Mouse (Mus musculus) left cerebral cortex, adult 2 months (tissue): Measurements from ENCODE around the gene Oprm1. TPM values are rescaled to one million over a fixed set of nuclear protein-coding genes. Genes with fewer than 3 reads are reported as not detected.
A peak's percentile ranks its signal among the peaks of the same experiment; 100 is the strongest.
"Not testable (repeated sequence)": the region's sequence is repeated elsewhere in the genome, so short reads cannot be mapped to it uniquely, and the experiment has no call there.

ENCODE experiments used
- DNase-seq, 2 experiments: peaks; one replicate each; pipeline ENCODE4 v3.0.0; 2021 to 2022; ENCODE audit warnings: low spot score in 2 of 2, mixed read lengths in 1 of 2; ENCODE audit errors: extremely low spot score in 1 of 2
- H3K27ac ChIP-seq: fragments of 200-600 bp; 2 replicates; pipeline ENCODE4 v1.8.1; 2022
- H3K4me3 ChIP-seq: fragments of 200-600 bp; 2 replicates; pipeline ENCODE4 v1.8.1; 2022
- CTCF ChIP-seq: fragments of 200-600 bp; IDR thresholded peaks from 2 replicates; pipeline ENCODE4 v1.8.1; 2022; ENCODE audit warnings: antibody characterized with exemption, mild to moderate bottlenecking, moderate library complexity
- intact Hi-C: fragments of 180-260 bp; cut with DNase I; formaldehyde crosslinking; loops from one replicate; pipeline ENCODE4 v1.15.1; 2025
- total RNA-seq, 2 experiments: library from RNA; stranded (reverse); gene quantifications; 2 replicates each; pipeline ENCODE4 v1.2.3; 2021

Gene Oprm1
- total RNA-seq, 2 experiments from 2014 or later, result 7.6 to 9.3 TPM

DNA sequence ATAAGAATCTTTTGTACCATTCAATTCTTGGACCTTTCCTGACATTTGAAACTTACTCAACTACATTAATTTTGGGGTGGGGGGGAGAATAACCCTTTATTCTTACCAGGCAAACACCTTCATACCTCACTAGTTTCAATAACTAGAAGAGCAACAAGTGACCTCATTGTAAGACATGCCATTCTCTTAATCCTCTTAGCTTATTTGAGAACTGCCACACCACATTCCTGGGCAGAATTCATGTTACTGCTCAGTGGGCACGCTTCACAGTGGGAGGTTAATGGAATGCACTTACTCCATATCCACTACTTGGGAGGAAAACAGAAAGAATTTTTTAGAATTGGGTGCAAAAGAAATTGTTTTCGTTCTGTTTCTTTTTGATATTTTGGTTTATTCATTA is 90.5 kb downstream of the Oprm1 start:
- H3K27ac ChIP-seq, result no peak overlapping the region
- intact Hi-C loops, result no loop called here
- no peak overlapping the region for H3K4me3 ChIP-seq

DNA sequence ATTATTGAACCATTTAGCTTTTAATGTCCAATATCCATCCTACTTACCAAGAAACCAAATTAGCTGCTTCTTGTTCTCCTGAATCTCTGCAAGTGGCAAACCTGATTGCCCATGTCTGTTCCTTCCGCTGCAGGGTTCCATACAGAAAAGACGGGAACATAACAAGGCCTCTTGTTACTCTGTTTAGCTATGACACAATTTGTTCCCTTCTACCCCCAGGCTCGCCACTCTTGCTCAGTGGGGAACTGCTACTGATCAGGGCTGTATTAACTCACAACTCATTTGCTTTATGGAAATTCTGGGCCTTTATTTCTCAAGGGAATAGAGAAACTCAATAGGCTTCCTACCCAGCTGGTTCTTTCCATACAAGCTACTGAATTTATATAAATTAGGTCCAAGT is 97.5 kb downstream of the Oprm1 start:
- no peak for DNase-seq
- no peak overlapping the region for H3K4me3 ChIP-seq
- H3K27ac ChIP-seq, result no peak overlapping the region
- intact Hi-C loops, result no loop called here
- TF ChIP-seq CTCF, result no peak

More for the DNA sequence above, 90.5 kb downstream of the Oprm1 start:
- DNase-seq, result no peak
- TF ChIP-seq CTCF, result no peak

DNA sequence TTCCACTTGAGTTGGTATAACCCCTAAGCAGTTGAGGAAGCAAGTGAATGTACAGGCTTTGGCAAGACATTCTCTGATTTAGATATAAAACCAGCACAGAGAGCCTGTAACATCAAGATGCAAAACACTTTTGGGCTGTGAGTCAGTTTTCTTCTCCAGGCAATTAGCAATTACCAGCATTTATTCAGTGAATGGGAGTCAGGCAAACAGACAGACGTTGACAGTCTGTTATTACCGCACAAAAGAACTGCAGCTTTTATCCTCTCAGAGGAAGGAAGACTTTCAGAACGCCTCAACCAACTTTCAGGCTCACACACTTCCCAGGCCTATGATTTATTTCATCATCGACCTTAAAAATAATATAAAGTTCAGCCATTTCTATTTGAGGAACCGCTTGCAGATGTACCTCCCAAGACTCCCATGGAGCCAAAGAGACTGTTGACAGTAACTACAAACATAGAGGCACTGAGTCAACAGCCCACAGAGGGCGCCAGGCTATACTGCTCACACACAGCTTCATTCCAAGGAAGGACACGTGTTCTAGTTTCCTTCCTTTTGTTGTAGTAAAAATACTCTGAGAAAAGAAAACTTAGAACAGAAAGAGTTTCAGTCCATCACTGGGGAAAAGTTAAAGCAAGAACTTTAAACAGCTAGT is 113.2 kb downstream of the Oprm1 start:
- Histone ChIP-seq H3K27ac (no peak overlapping the region), H3K4me3 (no peak overlapping the region)
- no peak for DNase-seq
- TF ChIP-seq CTCF, result no peak; the same call in 1 of the 2 replicates
- intact Hi-C loops, result loop anchor here (10.0 kb wide), 2 partner anchors 837 to 1027 kb away; no protein-coding TSS in a partner anchor

DNA sequence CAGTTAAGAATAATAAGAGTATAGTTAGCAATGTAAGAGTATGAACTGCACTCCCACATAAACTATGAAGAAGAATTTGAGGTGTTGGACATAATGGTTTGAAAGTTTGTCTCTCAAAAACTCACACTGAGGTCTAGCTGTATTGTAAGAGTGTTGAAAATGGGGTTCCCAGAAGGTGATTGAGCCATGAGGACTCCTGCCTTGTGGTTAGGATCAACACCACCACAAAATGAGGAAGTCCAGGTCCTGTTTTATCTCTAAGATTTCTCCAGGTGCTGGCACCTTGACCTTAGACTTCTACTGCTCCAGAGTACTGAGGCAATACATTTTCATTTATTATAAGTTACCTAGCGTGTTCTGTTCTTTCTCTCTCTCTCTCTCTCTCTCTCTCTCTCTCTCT is 115.6 kb downstream of the Oprm1 start:
- no peak overlapping the region for H3K27ac ChIP-seq
- intact Hi-C loops, result loop anchor here (10.0 kb wide), 2 partner anchors 839 to 1029 kb away; no protein-coding TSS in a partner anchor
- DNase-seq, result no peak
- no peak for TF ChIP-seq CTCF
- H3K4me3 ChIP-seq, result no peak overlapping the region

DNA sequence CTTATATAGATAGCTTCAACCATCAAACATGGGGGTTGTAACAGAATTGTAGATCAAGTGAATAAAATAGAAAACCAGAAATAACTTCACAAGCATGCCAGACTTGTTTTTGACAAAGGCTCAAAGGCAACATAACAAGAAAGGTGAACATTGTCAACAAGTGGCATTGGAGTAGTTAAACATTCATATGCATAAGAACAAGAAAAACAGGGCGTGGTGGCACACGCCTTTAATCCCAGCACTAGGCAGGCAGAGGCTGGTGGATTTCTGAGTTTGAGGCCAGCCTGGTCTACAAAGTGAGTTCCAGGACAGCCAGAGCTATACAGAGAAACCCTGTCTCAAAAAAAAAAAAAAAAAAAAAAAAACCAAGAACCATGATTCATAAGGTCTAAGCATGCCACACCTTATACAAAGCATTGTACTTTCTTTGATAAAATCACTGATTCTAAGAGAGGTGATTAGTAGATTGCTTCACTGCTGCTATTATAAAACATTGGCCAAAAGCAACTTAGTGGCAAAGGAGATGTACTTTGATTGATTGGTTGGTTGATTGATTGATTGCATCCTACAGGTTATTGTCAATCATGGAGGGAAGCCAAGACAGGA is 120.1 kb downstream of the Oprm1 start:
- no peak overlapping the region for H3K27ac ChIP-seq
- TF ChIP-seq CTCF, result no peak
- H3K4me3 ChIP-seq, result no peak overlapping the region
- intact Hi-C loops, result loop anchor here (10.0 kb wide), 2 partner anchors 844 to 1034 kb away; no protein-coding TSS in a partner anchor
- no peak for DNase-seq

DNA sequence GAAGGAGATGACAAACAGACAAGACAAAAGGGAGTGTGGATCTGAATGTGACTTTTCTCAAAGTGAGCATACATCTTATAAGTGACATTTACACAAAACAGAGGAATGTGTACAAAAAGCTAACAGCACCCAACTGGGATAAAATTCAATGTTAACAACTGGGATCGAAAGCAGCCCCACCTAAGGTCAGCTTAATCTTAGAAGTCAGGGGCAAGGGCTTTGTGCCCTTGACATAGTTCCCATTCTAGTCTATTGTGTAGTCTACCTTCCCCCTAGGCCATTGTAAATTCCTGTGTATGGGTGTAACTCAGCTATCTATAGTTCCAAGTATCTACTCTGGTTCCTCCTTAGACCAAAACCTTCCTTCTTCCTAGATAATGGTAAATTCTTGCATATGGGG is 123.7 kb downstream of the Oprm1 start:
- H3K4me3 ChIP-seq, H3K27ac ChIP-seq, DNase-seq, intact Hi-C loops: not testable (repeated sequence)

DNA sequence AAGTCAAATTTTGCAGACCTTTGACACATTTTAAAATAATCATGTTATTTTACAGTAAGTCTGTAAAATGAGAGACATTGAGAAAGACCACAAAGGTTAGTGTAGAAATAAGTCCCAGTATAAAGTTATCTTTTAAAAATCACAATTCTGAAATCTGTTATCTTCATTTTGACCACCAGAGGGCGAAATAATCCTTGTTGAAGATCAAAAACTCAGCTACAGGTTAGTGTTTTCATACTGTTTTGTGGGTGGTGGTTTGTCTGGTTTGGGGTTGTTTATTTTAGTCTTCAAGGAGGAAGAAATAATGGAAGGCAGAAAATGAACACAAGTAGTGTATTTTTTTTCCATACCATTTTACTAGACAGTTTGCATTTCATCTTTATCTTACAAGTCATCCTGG is 127.2 kb downstream of the Oprm1 start:
- no peak for DNase-seq
- Histone ChIP-seq H3K27ac (no peak overlapping the region), H3K4me3 (no peak overlapping the region)
- intact Hi-C loops, result loop anchor here (1.0 to 2.0 kb wide), 3 partner anchors 123 to 239 kb away; no protein-coding TSS in a partner anchor
- TF ChIP-seq CTCF, result peak; percentile 79

DNA sequence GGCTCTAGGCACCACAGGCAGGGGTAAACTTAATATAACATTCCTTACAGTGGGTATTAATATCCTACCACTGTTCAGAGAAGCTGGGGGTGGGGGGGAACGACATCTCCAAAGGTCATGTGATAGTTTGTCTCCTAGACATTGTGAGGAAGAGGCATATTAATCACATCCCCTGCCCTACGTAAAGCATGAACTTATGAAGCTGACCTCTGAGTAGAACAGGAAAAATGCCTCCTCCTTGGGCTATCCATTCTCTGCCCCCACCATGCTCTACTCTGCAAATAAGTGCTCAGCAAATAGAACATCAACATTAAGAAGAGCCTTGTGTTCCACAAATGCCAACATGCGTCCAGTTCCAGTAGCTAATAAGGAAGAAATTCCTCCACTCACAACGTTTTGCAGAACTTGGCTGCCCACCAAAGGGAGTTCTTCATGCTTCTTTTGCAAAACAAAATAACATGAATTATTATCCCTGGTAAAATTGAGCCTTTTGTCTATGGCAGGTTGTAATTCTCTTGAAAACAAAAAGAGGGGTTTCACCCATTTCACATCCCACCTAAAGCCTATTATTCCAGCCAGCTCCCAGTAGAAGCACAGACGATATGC is 131.4 kb downstream of the Oprm1 start:
- no peak overlapping the region for H3K27ac ChIP-seq
- intact Hi-C loops, result no loop called here
- H3K4me3 ChIP-seq, result no peak overlapping the region
- TF ChIP-seq CTCF, result no peak
- DNase-seq, result no peak

DNA sequence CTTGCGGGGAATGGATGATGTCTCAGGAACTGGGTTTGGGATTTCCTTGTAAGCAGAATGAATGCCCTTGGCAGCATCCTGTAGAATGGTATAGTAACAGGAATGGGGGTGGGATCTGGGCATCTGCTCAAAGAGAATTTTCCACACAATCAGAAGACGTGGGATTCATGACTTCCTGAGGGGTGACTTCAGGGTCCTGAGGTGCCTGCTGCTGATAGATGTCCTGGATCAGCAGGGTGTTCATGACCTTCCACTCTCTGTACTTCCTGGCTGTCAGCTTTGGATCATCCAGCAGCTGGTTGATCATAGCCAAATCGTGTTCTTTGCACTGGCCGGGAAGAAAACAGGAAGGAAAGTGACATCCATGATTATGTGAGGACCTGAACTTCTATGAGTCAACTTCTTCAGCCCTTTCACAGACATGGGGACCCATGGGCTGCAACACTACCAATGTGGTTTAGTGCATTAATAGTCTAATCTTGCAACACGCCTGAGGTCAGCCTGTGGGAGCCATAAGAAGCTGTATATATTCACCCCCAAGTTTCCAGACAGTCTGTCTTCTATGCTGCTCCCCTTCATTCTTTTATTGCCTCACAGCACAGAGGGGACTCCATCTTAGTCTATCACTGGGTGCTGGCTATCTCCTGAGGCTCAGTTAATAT is 132.2 kb downstream of the Oprm1 start:
- DNase-seq, result no peak
- Histone ChIP-seq H3K4me3 (no peak overlapping the region), H3K27ac (no peak overlapping the region)
- intact Hi-C loops, result no loop called here
- TF ChIP-seq CTCF, result no peak

DNA sequence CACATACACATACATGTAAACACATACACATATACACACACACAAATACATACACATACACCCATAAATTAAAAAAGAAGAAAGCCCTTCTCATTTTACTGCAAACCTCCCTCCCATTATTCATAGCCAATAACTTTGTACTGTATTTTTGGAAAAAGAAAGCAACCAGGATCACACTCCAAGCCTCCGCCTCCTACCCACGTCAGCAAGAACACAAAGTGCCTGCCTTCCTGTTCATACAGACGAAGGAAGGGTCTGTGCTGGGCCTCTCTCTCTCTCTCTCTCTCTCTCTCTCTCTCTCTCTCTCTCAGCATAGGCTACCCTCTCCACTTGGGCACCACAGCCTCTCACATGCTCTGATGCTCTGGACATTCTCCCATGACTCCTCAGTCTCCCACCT is 137.5 kb downstream of the Oprm1 start:
- Histone ChIP-seq H3K4me3 (no peak overlapping the region), H3K27ac (no peak overlapping the region)
- intact Hi-C loops, result no loop called here
- no peak for TF ChIP-seq CTCF
- DNase-seq, result no peak

DNA sequence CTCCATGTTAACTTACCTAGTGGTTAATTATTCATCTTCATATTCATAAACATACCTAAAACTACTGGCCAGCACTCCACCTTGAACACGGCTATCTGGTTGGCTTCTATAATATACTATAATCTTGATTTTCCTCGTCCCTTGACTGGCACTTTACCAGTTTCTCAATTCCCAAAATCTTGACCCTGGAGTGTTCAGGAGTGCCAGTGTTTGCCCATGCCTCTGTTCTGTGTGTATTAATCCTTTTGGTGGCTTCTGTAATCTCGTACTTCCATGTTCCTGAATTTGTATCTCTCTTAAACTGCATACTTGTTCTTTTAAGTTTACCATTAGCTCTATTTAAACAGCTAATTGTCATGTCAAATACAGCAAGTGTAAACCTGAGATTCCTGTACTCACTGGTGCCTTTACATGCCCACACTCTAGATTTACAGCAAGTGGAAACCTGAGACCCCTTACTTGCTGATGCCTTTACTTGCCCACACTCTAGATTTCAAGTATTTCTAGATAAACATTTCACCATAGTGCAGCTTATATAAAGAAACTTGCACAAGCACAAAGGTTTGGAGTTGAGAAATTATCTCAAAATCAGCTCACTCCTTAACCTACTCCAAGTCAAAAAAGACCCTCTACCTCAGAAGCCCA is 138.5 kb downstream of the Oprm1 start:
- no peak overlapping the region for H3K4me3 ChIP-seq
- no peak for TF ChIP-seq CTCF
- intact Hi-C loops, result no loop called here
- H3K27ac ChIP-seq, result no peak overlapping the region
- no peak for DNase-seq

DNA sequence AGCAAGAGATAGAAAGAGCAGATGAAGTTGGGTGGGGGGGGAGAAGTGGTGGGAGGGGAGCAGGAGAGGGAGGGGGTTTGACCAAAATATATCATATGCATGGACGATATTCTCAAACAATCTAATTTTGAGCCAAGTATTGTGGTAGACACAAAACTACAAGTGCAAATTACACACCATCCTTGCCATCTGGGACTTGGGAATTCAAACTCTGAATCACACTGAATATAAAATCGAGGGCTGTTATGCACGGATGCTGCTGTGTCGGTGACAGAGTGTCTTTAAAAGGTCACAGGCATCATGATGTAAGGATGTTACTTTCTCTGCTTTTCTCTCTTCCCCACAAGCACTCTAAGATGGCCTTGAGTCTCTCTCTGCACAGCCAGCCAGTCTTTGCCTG is 141.8 kb downstream of the Oprm1 start:
- intact Hi-C loops, result loop anchor here (2.0 kb wide), 1 partner anchor 37 kb away; no protein-coding TSS in a partner anchor
- Histone ChIP-seq H3K4me3 (no peak overlapping the region), H3K27ac (no peak overlapping the region)
- DNase-seq, result no peak
- TF ChIP-seq CTCF, result no peak
